Mouse (Mus musculus) E14TG2a.4 (cell line): Measurements from ENCODE around the gene Scube1.

ENCODE experiments used
- H3K27me3 ChIP-seq: 2 replicates; pipeline ENCODE4 v1.6.1; 2014; ENCODE audit warnings: low read length, control low read depth; ENCODE audit not compliant: insufficient read depth
- H3K36me3 ChIP-seq: 2 replicates; pipeline ENCODE4 v1.6.1; 2014; ENCODE audit warnings: low read length, control low read depth; ENCODE audit not compliant: insufficient read depth
- H3K4me1 ChIP-seq: replicated peaks from 2 replicates; pipeline ENCODE4 v1.6.1; 2014; ENCODE audit warnings: low read depth, low read length, control low read depth
- H3K4me3 ChIP-seq: replicated peaks from 2 replicates; pipeline ENCODE4 v1.5.1; 2014; ENCODE audit warnings: mild to moderate bottlenecking, low read length
- H3K9me3 ChIP-seq: 2 replicates; pipeline ENCODE4 v1.6.1; 2014; ENCODE audit warnings: low read length, control low read depth
- CTCF ChIP-seq: conservative IDR thresholded peaks from 2 replicates; pipeline ENCODE4 v1.5.1; 2014; ENCODE audit warnings: low read length
- NANOG ChIP-seq: IDR thresholded peaks from 2 replicates; pipeline ENCODE4 v1.6.1; 2014; ENCODE audit warnings: borderline replicate concordance, low read length, mixed read lengths
- POU5F1 ChIP-seq: IDR thresholded peaks from 2 replicates; pipeline ENCODE4 v1.6.1; 2014; ENCODE audit warnings: low read length, borderline replicate concordance

Scube1 gene

DNA sequence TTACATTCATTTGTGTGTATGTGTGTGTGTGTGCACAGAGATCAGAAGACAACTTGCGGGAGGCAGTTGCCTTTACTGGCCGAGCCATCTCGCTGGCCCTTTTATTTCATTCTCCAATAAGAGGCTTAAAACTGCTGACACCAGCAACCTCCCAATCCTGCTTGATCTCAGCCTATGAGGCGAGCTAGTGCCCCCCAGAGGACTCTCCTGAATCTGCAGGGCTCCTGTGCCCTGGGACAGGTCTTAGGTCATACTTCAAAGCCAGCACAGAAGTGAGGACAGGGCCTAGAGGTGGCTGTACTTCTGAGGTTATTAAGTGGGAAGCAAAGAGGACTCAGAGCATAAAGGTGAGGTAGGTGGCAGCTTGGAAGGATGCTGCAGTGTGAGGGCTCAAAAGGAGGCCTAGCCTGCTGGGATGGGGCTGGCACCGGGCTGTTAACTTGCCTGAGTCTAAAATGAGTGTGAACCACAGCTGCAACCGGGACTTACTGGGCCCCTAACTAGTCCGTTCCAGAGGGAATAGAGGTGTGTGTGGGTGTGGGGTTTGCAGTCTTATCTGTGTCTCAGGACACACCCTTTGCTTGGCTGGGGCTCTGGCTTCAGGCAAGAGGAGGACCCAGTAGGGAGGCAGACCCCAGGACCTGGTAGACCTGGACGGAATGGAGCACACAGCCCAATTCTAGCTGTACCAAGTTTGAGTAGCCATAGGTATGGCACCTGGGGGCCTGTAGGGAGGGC is 141.2 kb downstream of the Scube1 start:
- Histone ChIP-seq H3K9me3 (peaks cover 4% of the 10 kb centered on the region; the same call in 1 of the 2 replicates), H3K36me3 (peaks cover 98% of the 10 kb centered on the region), H3K4me3 (no peak overlapping the region), H3K27me3 (no peaks in the 10 kb centered on the region), H3K4me1 (peaks cover 32% of the 10 kb centered on the region)
- TF ChIP-seq CTCF (peak; percentile 68), POU5F1 (no peak)

- Histone ChIP-seq H3K36me3 (peaks cover 98% of the 10 kb centered on the region), H3K9me3 (peaks cover 4% of the 10 kb centered on the region; the same call in 1 of the 2 replicates), H3K4me3 (no peak overlapping the region), H3K27me3 (no peaks in the 10 kb centered on the region), H3K4me1 (peaks cover 38% of the 10 kb centered on the region)
- TF ChIP-seq CTCF (no peak), NANOG (no peak), POU5F1 (no peak)
These were observed 141.9 kb downstream of the Scube1 start for GRCm38 (mm10) chr15:83582931-83583330.

DNA sequence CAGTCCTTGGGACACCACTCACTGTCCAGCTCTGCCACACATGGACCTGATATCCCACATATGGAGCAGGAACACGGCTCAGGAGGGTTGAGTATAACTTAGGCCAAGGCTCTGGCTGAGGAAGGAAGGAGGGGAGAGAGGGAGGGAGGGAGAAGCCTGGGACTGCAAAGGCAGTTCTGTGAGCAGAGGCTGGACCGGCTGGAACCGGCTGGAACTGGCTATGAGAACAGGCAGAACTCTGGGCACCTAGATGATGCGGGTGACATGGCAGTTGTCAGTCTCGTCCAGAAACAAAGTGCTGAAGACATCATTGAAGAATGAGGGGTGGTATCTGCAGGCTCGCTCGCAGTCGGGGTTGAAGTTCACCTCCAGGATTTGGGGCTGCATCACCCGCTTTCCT is 148.2 kb downstream of the Scube1 start:
- Histone ChIP-seq H3K36me3 (peaks cover 83% of the 10 kb centered on the region), H3K4me1 (peaks cover 59% of the 10 kb centered on the region), H3K4me3 (no peak overlapping the region), H3K27me3 (no peaks in the 10 kb centered on the region), H3K9me3 (no peaks in the 10 kb centered on the region)
- TF ChIP-seq NANOG, result no peak
- no peak for TF ChIP-seq POU5F1
- TF ChIP-seq CTCF, result no peak

DNA sequence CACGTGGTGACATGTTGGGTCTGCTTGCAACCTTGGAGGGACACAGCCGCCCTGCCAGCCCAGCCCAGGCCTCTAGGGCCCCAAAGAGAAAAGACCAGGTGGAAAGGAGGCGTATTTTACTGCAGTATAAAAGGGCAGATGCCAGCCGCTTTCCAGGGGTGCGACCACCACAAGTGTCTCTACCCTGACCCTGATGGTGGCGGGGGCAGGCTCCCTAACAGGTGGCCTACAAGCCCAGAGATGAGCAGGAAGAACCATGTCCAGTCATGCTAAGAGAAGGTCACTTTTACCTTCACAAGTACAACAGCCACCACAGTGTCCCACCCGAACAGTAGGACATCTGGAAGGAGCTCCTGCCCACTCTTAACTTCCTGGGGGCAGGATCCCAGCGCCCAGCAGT is 149.3 kb downstream of the Scube1 start:
- H3K4me3 ChIP-seq, result no peak overlapping the region
- H3K4me1 ChIP-seq, result peaks cover 55% of the 10 kb centered on the region
- peaks cover 77% of the 10 kb centered on the region for H3K36me3 ChIP-seq
- H3K9me3 ChIP-seq, result no peaks in the 10 kb centered on the region
- no peaks in the 10 kb centered on the region for H3K27me3 ChIP-seq
- TF ChIP-seq POU5F1, result no peak
- TF ChIP-seq NANOG, result no peak
- no peak for TF ChIP-seq CTCF

GRCm38 (mm10) chr15:83574731-83575351 is 150.0 kb downstream of the Scube1 start:
- Histone ChIP-seq H3K36me3 (peaks cover 70% of the 10 kb centered on the region), H3K4me3 (no peak overlapping the region), H3K9me3 (no peaks in the 10 kb centered on the region), H3K4me1 (peaks cover 60% of the 10 kb centered on the region), H3K27me3 (no peaks in the 10 kb centered on the region)
- TF ChIP-seq NANOG, result no peak
- no peak for TF ChIP-seq POU5F1
- TF ChIP-seq CTCF, result no peak

DNA sequence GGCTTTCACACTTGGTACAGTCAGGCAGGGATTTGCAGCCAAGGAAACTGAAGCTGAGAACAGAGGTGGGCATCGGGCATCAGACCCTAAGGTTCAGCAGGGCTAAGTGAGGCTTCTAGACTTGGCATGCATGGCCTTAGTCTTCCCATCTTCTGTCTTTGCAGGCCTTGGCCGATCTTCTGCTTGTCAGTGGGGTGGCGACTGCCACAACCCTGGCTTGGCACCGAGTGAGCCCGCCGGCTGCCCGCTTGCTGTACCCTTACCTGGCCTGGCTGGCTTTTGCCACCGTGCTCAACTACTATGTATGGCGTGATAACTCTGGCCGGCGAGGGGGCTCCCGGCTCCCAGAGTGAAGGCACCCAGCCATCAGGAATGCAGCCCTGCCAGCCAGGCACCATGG is 151.2 kb downstream of the Scube1 start:
- H3K36me3 ChIP-seq, result peaks cover 58% of the 10 kb centered on the region
- peaks cover 56% of the 10 kb centered on the region for H3K4me1 ChIP-seq
- no peak for TF ChIP-seq NANOG
- no peak for TF ChIP-seq CTCF
- no peak for TF ChIP-seq POU5F1
- H3K9me3 ChIP-seq, result no peaks in the 10 kb centered on the region
- H3K4me3 ChIP-seq, result no peak overlapping the region
- H3K27me3 ChIP-seq, result no peaks in the 10 kb centered on the region

GRCm38 (mm10) chr15:83572132-83572531 is 152.7 kb downstream of the Scube1 start:
- no peaks in the 10 kb centered on the region for H3K9me3 ChIP-seq
- TF ChIP-seq NANOG, result no peak
- no peak for TF ChIP-seq POU5F1
- no peak for TF ChIP-seq CTCF

GRCm38 (mm10) chr15:83571636-83572035 is 153.2 kb downstream of the Scube1 start:
- Histone ChIP-seq H3K9me3 (no peaks in the 10 kb centered on the region), H3K27me3 (no peaks in the 10 kb centered on the region)
- TF ChIP-seq POU5F1 (no peak), NANOG (no peak), CTCF (no peak)

More at GRCm38 (mm10) chr15:83572132-83572531, 152.7 kb downstream of the Scube1 start:
- peaks cover 43% of the 10 kb centered on the region for H3K36me3 ChIP-seq
- H3K4me1 ChIP-seq, result peaks cover 44% of the 10 kb centered on the region
- no peaks in the 10 kb centered on the region for H3K27me3 ChIP-seq
- H3K4me3 ChIP-seq, result no peak overlapping the region

DNA sequence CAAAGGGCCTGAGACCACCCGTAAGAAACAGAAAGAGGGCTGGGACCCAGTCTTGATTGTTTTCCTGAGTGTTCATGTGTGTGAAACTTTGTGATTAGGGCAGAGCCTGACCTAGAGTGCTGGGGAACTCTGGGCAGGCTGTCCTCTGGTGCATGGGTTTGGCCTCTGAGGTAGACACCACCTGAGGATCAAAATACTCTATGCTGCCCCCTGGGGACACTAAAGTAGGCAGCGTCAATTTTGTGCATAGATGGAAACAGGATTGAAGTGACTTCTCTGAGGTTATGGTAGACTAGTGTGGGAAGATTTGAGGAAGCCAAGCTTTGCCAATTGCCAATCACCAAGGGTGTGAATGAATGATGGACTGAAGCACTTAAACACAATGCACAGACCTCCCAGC is 154.2 kb downstream of the Scube1 start:
- peak; percentile 46 for TF ChIP-seq CTCF
- TF ChIP-seq NANOG, result no peak
- Histone ChIP-seq H3K36me3 (peaks cover 28% of the 10 kb centered on the region), H3K9me3 (no peaks in the 10 kb centered on the region), H3K4me1 (peaks cover 40% of the 10 kb centered on the region), H3K27me3 (no peaks in the 10 kb centered on the region), H3K4me3 (peak overlapping the region; percentile 57; the same call in 1 of the 2 replicates)

More at GRCm38 (mm10) chr15:83571636-83572035, 153.2 kb downstream of the Scube1 start:
- peaks cover 43% of the 10 kb centered on the region for H3K4me1 ChIP-seq
- no peak overlapping the region for H3K4me3 ChIP-seq
- peaks cover 38% of the 10 kb centered on the region for H3K36me3 ChIP-seq
